Mouse (Mus musculus) myocyte (in vitro differentiated cells): ENCODE data around the gene Olfr998. TPM values are rescaled to one million over a fixed set of nuclear protein-coding genes. Genes with fewer than 3 reads are reported as not detected.
"Not testable (repeated sequence)": the region's sequence is repeated elsewhere in the genome, so short reads cannot be mapped to it uniquely, and the experiment has no call there.

ENCODE experiments used
- H3K27me3 ChIP-seq: one replicate; pipeline ENCODE4 v1.6.1; 2011; ENCODE audit not compliant: control insufficient read depth, insufficient read depth, insufficient read length
- H3K36me3 ChIP-seq: one replicate; pipeline ENCODE4 v1.6.1; 2011; ENCODE audit not compliant: control insufficient read depth, insufficient read depth
- H3K4me2 ChIP-seq: one replicate; pipeline ENCODE4 v1.6.1; 2011; ENCODE audit warnings: low read depth, control low read depth
- H3K4me3 ChIP-seq: one replicate; pipeline ENCODE4 v1.5.1; 2011; ENCODE audit warnings: mild to moderate bottlenecking, control low read depth, moderate library complexity
- H3K79me2 ChIP-seq: one replicate; pipeline ENCODE4 v1.6.1; 2011; ENCODE audit not compliant: control insufficient read depth, insufficient read depth
- H3ac ChIP-seq: one replicate; pipeline ENCODE4 v1.6.1; 2011; ENCODE audit not compliant: control insufficient read depth, insufficient read length
- CEBPB ChIP-seq: IDR thresholded peaks from 2 replicates; pipeline ENCODE4 v1.6.1; 2011; ENCODE audit warnings: mild to moderate bottlenecking, moderate library complexity; ENCODE audit not compliant: poor library complexity, insufficient read depth, severe bottlenecking
- E2F4 ChIP-seq: IDR thresholded peaks from one replicate; pipeline ENCODE4 v1.6.1; 2011; ENCODE audit warnings: mild to moderate bottlenecking, control low read depth, moderate library complexity; ENCODE audit not compliant: insufficient read depth
- MAX ChIP-seq: IDR thresholded peaks from one replicate; pipeline ENCODE4 v1.6.1; 2011; ENCODE audit warnings: low read depth, mild to moderate bottlenecking, control low read depth
- MYOD1 ChIP-seq, 3 experiments: IDR thresholded peaks; one replicate each; pipeline ENCODE4 v1.6.1; 2011; ENCODE audit warnings: control low read depth in 2 of 3, low read depth in 2 of 3, mild to moderate bottlenecking in 2 of 3, moderate library complexity in 1 of 3; ENCODE audit not compliant: insufficient read length in 2 of 3, control insufficient read depth in 1 of 3
- MYOG ChIP-seq, 3 experiments: IDR thresholded peaks; one replicate each; pipeline ENCODE4 v1.6.1; 2011; ENCODE audit warnings: control low read depth in 2 of 3, low read depth in 2 of 3, mild to moderate bottlenecking in 2 of 3; ENCODE audit not compliant: insufficient read length in 2 of 3, control insufficient read depth in 1 of 3, insufficient read depth in 1 of 3
- POLR2A ChIP-seq: IDR thresholded peaks from one replicate; pipeline ENCODE4 v1.6.1; 2011; ENCODE audit warnings: low read depth, mild to moderate bottlenecking, control low read depth, moderate library complexity; ENCODE audit not compliant: insufficient read length
- POLR2AphosphoS2 ChIP-seq: IDR thresholded peaks from one replicate; pipeline ENCODE4 v1.6.1; 2011; ENCODE audit warnings: low read depth, control low read depth; ENCODE audit not compliant: insufficient read length
- REST ChIP-seq: IDR thresholded peaks from one replicate; pipeline ENCODE4 v1.6.1; 2011; ENCODE audit warnings: mild to moderate bottlenecking, control low read depth, moderate library complexity; ENCODE audit not compliant: insufficient read depth, insufficient read length
- SRF ChIP-seq: IDR thresholded peaks from one replicate; pipeline ENCODE4 v1.6.1; 2011; ENCODE audit warnings: low read depth; ENCODE audit not compliant: control insufficient read depth, insufficient read length
- TCF12 ChIP-seq: IDR thresholded peaks from one replicate; pipeline ENCODE4 v1.6.1; 2011; ENCODE audit warnings: mild to moderate bottlenecking, control low read depth; ENCODE audit not compliant: poor library complexity, insufficient read depth, severe bottlenecking
- TCF3 ChIP-seq: IDR thresholded peaks from one replicate; pipeline ENCODE4 v1.6.1; 2011; ENCODE audit warnings: low read depth, control low read depth; ENCODE audit not compliant: insufficient read length
- USF1 ChIP-seq: IDR thresholded peaks from one replicate; pipeline ENCODE4 v1.6.1; 2011; ENCODE audit warnings: low read depth, mild to moderate bottlenecking, control low read depth, moderate library complexity
- polyA plus RNA-seq: library from polyadenylated mRNA; unstranded; fragments of >200 nt; fragmentation: generic; extraction: Trizol; gene quantifications from one replicate; pipeline ENCODE4 v1.2.1, GENCODE M21; 2012; ENCODE audit warnings: missing spikeins

Olfr998 gene
- not detected for polyA plus RNA-seq

DNA sequence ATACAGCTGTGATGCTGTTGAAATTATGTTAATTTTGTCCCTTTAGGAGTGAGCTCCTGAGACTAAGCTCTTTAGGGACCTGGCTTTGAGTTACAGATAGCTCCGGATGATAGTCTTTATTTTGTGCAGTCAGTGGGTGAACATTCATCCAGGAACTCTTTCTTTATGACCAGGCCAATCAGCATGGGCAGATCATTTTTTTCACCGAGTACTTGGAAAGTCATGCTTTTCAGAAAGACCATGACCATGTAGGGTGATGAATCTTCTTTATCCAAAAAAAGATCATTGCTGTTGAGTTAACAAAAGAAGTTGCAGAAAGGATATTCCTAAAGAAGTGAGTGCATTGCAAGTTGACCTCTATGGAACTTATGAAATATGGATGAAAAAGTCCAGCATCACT, at the start of gene Olfr998:
Gene Olfr998, plus strand, starts transcription at position 301 of the 400 bp plus-strand sequence.
- not testable (repeated sequence) for H3K36me3 ChIP-seq, H3K4me2 ChIP-seq, H3K27me3 ChIP-seq, H3K79me2 ChIP-seq, H3K4me3 ChIP-seq, H3ac ChIP-seq

DNA sequence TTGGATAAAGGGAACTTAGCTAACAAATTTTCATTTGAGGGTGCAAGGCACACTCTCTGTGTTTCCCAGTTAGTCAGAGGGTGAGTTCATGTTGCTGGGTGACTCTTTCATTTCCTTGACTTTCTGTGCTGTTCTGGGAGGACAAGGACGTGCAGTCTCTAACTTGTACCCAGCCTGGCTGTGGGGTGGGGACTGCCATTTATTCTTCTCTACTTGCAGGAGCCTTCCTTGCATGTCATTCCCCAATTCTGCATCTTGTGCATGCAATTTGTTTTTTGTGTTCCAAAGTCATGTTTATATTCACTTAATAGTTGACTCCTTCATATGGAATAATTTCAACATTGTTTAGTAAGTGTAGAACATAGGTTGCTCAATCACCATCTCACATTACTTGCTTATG, 33.9 kb upstream of the Olfr998 start:
- Histone ChIP-seq H3K79me2 (no peaks in the 10 kb centered on the region), H3K36me3 (no peaks in the 10 kb centered on the region), H3K27me3 (no peaks in the 10 kb centered on the region), H3K4me2 (no peak overlapping the region), H3K4me3 (no peak overlapping the region), H3ac (no peak overlapping the region)
- TF ChIP-seq SRF (no peak), E2F4 (no peak)

- H3K79me2 ChIP-seq = no peaks in the 10 kb centered on the region
- H3K4me3 ChIP-seq = no peak overlapping the region
- H3K36me3 ChIP-seq = no peaks in the 10 kb centered on the region
- no peak overlapping the region for H3K4me2 ChIP-seq
- no peak overlapping the region for H3ac ChIP-seq
- no peak for TF ChIP-seq CEBPB
- no peak for TF ChIP-seq USF1
- TF ChIP-seq TCF3 = no peak
- no peak for TF ChIP-seq TCF12
- TF ChIP-seq E2F4 = no peak
- no peak for TF ChIP-seq POLR2A
- no peak for TF ChIP-seq MYOD1 (IDR thresholded peaks at IDR 0.05; ENCODE audit: control insufficient read depth in 1 of 3, insufficient read length in 2 of 3, low read depth in 2 of 3)
- TF ChIP-seq REST = no peak
- TF ChIP-seq MAX = no peak
- TF ChIP-seq MYOG (IDR thresholded peaks at IDR 0.05; ENCODE audit: control insufficient read depth in 1 of 3, insufficient read depth in 1 of 3, insufficient read length in 2 of 3, low read depth in 2 of 3) = no peak
- H3K27me3 ChIP-seq = no peaks in the 10 kb centered on the region
Observed at GRCm38 (mm10) chr2:85560226-85560625, 28.5 kb upstream of the Olfr998 start.

DNA sequence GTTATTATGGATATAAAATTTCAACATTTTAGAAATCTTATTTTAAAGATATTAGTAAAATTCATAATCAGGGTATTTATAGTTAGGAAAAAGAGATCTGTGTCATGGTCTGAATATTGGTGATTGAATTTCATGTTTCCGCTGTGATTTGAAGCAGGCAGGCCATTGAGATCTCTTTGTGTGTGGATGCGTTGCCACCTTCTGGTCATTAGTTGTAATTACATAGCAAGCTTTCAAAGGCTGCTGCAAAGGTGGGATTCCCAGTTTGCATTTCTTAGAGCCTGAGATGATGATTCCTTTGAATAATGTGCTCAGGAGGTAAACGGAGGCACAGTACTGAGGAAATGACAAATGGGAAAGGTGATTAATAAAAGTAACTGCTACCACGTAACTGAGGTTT, 27.6 kb upstream of the Olfr998 start:
- Histone ChIP-seq H3K4me3 (no peak overlapping the region), H3K27me3 (no peaks in the 10 kb centered on the region), H3K4me2 (no peak overlapping the region), H3K36me3 (no peaks in the 10 kb centered on the region), H3K79me2 (no peaks in the 10 kb centered on the region), H3ac (no peak overlapping the region)
- TF ChIP-seq USF1 (no peak), REST (no peak), E2F4 (no peak), MYOD1 (IDR thresholded peaks at IDR 0.05; ENCODE audit: control insufficient read depth in 1 of 3, insufficient read length in 2 of 3, low read depth in 2 of 3) (no peak), CEBPB (no peak), MYOG (IDR thresholded peaks at IDR 0.05; ENCODE audit: control insufficient read depth in 1 of 3, insufficient read depth in 1 of 3, insufficient read length in 2 of 3, low read depth in 2 of 3) (no peak), TCF12 (no peak), POLR2AphosphoS2 (no peak), TCF3 (no peak), SRF (no peak)

DNA sequence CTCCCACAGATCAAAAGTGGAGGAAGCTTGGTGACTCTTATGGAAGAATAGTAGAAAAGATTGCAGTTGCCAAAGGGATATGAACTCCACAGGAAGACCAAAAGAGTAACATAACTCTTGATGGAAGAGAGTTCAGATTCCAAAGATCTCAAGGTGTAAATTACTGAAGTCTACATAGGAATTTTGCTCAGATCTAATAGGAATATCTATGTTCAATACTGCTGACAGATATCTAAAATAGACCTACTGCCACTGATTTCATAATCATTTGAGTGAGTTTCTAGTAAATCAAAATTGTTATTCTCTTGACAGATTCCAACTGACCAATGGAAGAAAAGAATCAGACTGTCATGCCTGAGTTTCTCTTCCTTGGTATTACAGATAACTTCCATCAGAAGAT, 9.8 kb upstream of the Olfr998 start, which contains the start of gene Olfr996:
Gene Olfr996, plus strand, starts transcription at position 301 of the 400 bp plus-strand sequence.
- Histone ChIP-seq H3K36me3 (no peaks in the 10 kb centered on the region), H3K4me3 (no peak within 1 kb of the TSS), H3K4me2 (no peak within 1 kb of the TSS), H3K79me2 (no peaks in the 10 kb centered on the region), H3ac (no peak within 1 kb of the TSS), H3K27me3 (no peaks in the 10 kb centered on the region)
- TF ChIP-seq CEBPB (no peak), MYOG (IDR thresholded peaks at IDR 0.05; ENCODE audit: control insufficient read depth in 1 of 3, insufficient read depth in 1 of 3, insufficient read length in 2 of 3, low read depth in 2 of 3) (no peak), TCF12 (no peak), MAX (no peak)

GRCm38 (mm10) chr2:85611803-85612202, 23.1 kb downstream of the Olfr998 start, which contains the start of gene Olfr1000:
Gene Olfr1000 (minus strand): TSS chr2:85611903.
- Histone ChIP-seq H3K79me2 (no peaks in the 10 kb centered on the region), H3K4me3 (no peak within 1 kb of the TSS), H3K36me3 (no peaks in the 10 kb centered on the region), H3ac (no peak within 1 kb of the TSS), H3K27me3 (no peaks in the 10 kb centered on the region), H3K4me2 (no peak within 1 kb of the TSS)
- TF ChIP-seq MAX (no peak), POLR2AphosphoS2 (no peak), TCF12 (no peak), POLR2A (no peak), SRF (no peak), MYOG (IDR thresholded peaks at IDR 0.05; ENCODE audit: control insufficient read depth in 1 of 3, insufficient read depth in 1 of 3, insufficient read length in 2 of 3, low read depth in 2 of 3) (no peak), REST (no peak), MYOD1 (IDR thresholded peaks at IDR 0.05; ENCODE audit: control insufficient read depth in 1 of 3, insufficient read length in 2 of 3, low read depth in 2 of 3) (no peak), USF1 (no peak), TCF3 (no peak)
